ENCODE assay signal across 12 mouse cellular contexts in the genomic region with DNA sequence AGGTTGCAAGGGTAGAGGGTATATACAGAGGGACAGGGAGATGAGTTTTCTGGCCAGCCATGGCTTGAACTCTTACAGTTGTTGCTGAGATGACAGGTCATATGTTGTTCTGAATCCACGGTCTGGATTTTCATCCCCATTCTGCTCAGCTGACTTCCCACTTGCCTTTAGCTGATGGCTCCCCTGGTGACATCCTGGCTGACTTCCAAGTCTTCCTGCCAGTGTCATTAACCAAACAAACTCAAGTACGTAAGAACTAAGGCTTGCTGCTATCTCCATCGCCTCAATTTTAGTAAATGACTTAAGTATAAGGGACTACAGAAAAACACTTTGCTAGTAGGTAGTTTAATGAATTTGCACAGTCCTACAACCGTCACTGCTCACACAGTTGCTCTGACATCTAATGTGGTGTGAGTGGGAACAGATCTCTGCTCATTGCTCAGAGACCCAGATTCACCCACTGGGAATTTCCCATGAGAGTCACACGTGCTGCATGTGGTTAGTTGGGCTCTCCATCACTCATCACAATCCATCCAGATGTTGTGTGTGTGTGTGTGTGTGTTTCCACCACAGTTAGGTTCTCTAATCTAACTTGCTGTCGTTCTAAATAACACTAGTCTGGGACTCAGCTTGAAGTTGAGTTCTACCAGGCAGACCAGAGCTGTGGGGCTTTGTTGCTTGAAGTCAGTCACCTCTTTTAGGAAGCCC.
DNase-seq lines count a peak whose midpoint lies in the region; ATAC-seq and TF ChIP-seq lines count a peak whose summit lies in the region.
"Had no signal": no experiment of that assay in that cellular context is flagged by ENCODE, and none has a peak within 500 bp of the region (broad histone marks: within the 10 kb centered on the region; RNA-seq: fewer than 3 reads in every experiment).

No protein-coding gene starts in this region.

- H3K27ac ChIP-seq in hindbrain, embryonic 16.5 days (ENCODE audit: low read depth, low read length): no peak overlapping the region
- no peak overlapping the region for H3K27ac ChIP-seq in hindbrain, embryonic 13.5 days
- H3K27ac ChIP-seq in lung, embryonic 14.5 days (ENCODE audit: low read depth): no peak overlapping the region
- H3K27ac ChIP-seq: heart, embryonic 15.5 days; left cerebral cortex, adult 2 months had no signal

- H3K4me2 ChIP-seq in hindbrain, embryonic 16.5 days (ENCODE audit: low read length): no peak overlapping the region
- no peak overlapping the region for H3K4me2 ChIP-seq in hindbrain, embryonic 13.5 days
- H3K4me2 ChIP-seq in lung, embryonic 14.5 days: no peak overlapping the region
- H3K4me2 ChIP-seq: heart, embryonic 15.5 days had no signal

- peak; percentile 30 for DNase-seq in adrenal gland, postnatal 14 days
- DNase-seq in adrenal gland, adult 2 months: no peak
- DNase-seq in lung, embryonic 14.5 days: peak; percentile 67
- no peak for DNase-seq in lung, postnatal 4 days
- DNase-seq in cerebellum, postnatal 10 days: peak; percentile 80 to 85
- DNase-seq in layer of hippocampus, adult 11-12 months (ENCODE audit: low spot score): no peak
- DNase-seq: adrenal gland, postnatal 25 days had no signal

- no peaks in the 10 kb centered on the region for H3K36me3 ChIP-seq in hindbrain, embryonic 16.5 days (ENCODE audit: control insufficient read depth, insufficient read depth, low read length)
- H3K36me3 ChIP-seq in hindbrain, embryonic 13.5 days: no peaks in the 10 kb centered on the region
- H3K36me3 ChIP-seq in lung, embryonic 14.5 days (ENCODE audit: insufficient read depth): no peaks in the 10 kb centered on the region
- H3K36me3 ChIP-seq: heart, embryonic 15.5 days had no signal

- no peak overlapping the region for H3K4me3 ChIP-seq in hindbrain, embryonic 16.5 days (ENCODE audit: low read length)
- no peak overlapping the region for H3K4me3 ChIP-seq in hindbrain, embryonic 13.5 days
- H3K4me3 ChIP-seq in lung, embryonic 14.5 days (ENCODE audit: low read depth, low read length): no peak overlapping the region
- H3K4me3 ChIP-seq: heart, embryonic 15.5 days; left cerebral cortex, adult 2 months had no signal

- WGBS in hindbrain, embryonic 16.5 days: 40% methylated on average over 6 of the region's 6 CpGs
- 44% methylated on average over 6 of the region's 6 CpGs for WGBS in hindbrain, embryonic 13.5 days
- 19% methylated on average over 6 of the region's 6 CpGs for WGBS in lung, embryonic 14.5 days

- TF ChIP-seq CTCF in lung, embryonic 14.5 days (IDR thresholded peaks at IDR 0.05; ENCODE audit: low read depth): no peak

- H3K9me3 ChIP-seq in hindbrain, embryonic 16.5 days (ENCODE audit: control insufficient read depth, low read length): peaks cover 2% of the 10 kb centered on the region; the same call in 1 of the 2 replicates
- H3K9me3 ChIP-seq in hindbrain, embryonic 13.5 days: no peaks in the 10 kb centered on the region
- no peaks in the 10 kb centered on the region for H3K9me3 ChIP-seq in lung, embryonic 14.5 days (ENCODE audit: low read depth, low read length)
- H3K9me3 ChIP-seq: heart, embryonic 15.5 days had no signal

- 0 out of 2 replicates have a peak, but pooled peaks have one; percentile 19 for ATAC-seq in hindbrain, embryonic 16.5 days
- no peak for ATAC-seq in hindbrain, embryonic 13.5 days (ENCODE audit: low FRiP score)
- no peak for ATAC-seq in lung, embryonic 14.5 days (ENCODE audit: insufficient read depth)
- ATAC-seq: inflammation-experienced regulatory T-cells, adult 6 months had no signal

- H3K9ac ChIP-seq in hindbrain, embryonic 16.5 days (ENCODE audit: low read depth, low read length): no peak overlapping the region
- no peak overlapping the region for H3K9ac ChIP-seq in hindbrain, embryonic 13.5 days
- H3K9ac ChIP-seq in lung, embryonic 14.5 days: no peak overlapping the region
- H3K9ac ChIP-seq: heart, embryonic 15.5 days had no signal

- peaks cover 7% of the 10 kb centered on the region; the same call in 1 of the 2 replicates for H3K4me1 ChIP-seq in hindbrain, embryonic 16.5 days (ENCODE audit: control insufficient read depth, insufficient read depth, low read depth, low read length)
- H3K4me1 ChIP-seq in hindbrain, embryonic 13.5 days (replicated peaks): peaks cover 38% of the 10 kb centered on the region
- peaks cover 4% of the 10 kb centered on the region for H3K4me1 ChIP-seq in lung, embryonic 14.5 days (ENCODE audit: insufficient read depth)

- no peaks in the 10 kb centered on the region for H3K27me3 ChIP-seq in hindbrain, embryonic 16.5 days (replicated peaks; ENCODE audit: control insufficient read depth, insufficient read depth, low read length)
- peaks cover 26% of the 10 kb centered on the region for H3K27me3 ChIP-seq in hindbrain, embryonic 13.5 days
- no peaks in the 10 kb centered on the region for H3K27me3 ChIP-seq in lung, embryonic 14.5 days (ENCODE audit: insufficient read depth, low read length)

Comparison
In these comparisons a context has a peak if more than half of its experiments do, and no peak if none do; other contexts are left out.
1. DNase-seq: peak in adrenal gland, postnatal 14 days (single experiment), lung, embryonic 14.5 days (single experiment) and cerebellum, postnatal 10 days (2 of 2); none in adrenal gland, adult 2 months (single experiment), lung, postnatal 4 days (0 of 2) and layer of hippocampus, adult 11-12 months (single experiment).